Mouse (Mus musculus): ENCODE data around the gene Otol1.

- TF ChIP-seq CTCF (IDR thresholded peaks at IDR 0.05; ENCODE audit: low read depth) (peak; percentile 66), EP300 (optimal IDR thresholded peaks at IDR 0.05) (no peak)
Observed at GRCm38 (mm10) chr3:70035593-70035992, 28.2 kb downstream of the Otol1 start.

All from stomach, postnatal 0 days (tissue).